Mouse (Mus musculus) heart, adult 2 months (tissue): ENCODE data around the gene Sidt2.

Source experiments
- CTCF ChIP-seq: fragments of 200-600 bp; IDR thresholded peaks from 2 replicates; pipeline ENCODE4 v1.8.1; 2022; ENCODE audit warnings: antibody characterized with exemption, mild to moderate bottlenecking, moderate library complexity
- EP300 ChIP-seq: fragments of 200-500 bp; IDR thresholded peaks from 2 replicates; pipeline ENCODE4 v1.6.1; 2011; ENCODE audit warnings: low read depth, low read length, control low read depth; ENCODE audit not compliant: insufficient read depth
- POLR2A ChIP-seq: fragments of 200-500 bp; IDR thresholded peaks from 2 replicates; pipeline ENCODE4 v1.6.1; 2011; ENCODE audit warnings: mild to moderate bottlenecking, low read depth, low read length, control low read depth; ENCODE audit not compliant: insufficient read depth

GRCm38 (mm10) chr9:45946872-45947183 lies 8.2 kb downstream of the Sidt2 start:
- TF ChIP-seq CTCF, result no peak
- TF ChIP-seq POLR2A, result no peak
- TF ChIP-seq EP300, result no peak
